Mouse (Mus musculus) forebrain, embryonic 10.5 days (tissue): ENCODE data around the gene Cox4i2. TPM values are rescaled to one million over a fixed set of nuclear protein-coding genes. Genes with fewer than 3 reads are reported as not detected.

ENCODE experiments used
- DNase-seq: peaks from one replicate; pipeline ENCODE4 v3.0.0-alpha.2; 2017; ENCODE audit warnings: low spot score; ENCODE audit errors: extremely low spot score
- H3K27ac ChIP-seq: fragments of 300-500 bp; sonication (generic); 2 replicates; pipeline ENCODE4 v1.5.1; 2016; ENCODE audit warnings: mild to moderate bottlenecking
- H3K27me3 ChIP-seq: fragments of 300-500 bp; sonication (generic); 2 replicates; pipeline ENCODE4 v1.6.1; 2016; ENCODE audit warnings: mild to moderate bottlenecking; ENCODE audit not compliant: poor library complexity, severe bottlenecking
- H3K36me3 ChIP-seq: fragments of 300-500 bp; sonication (generic); replicated peaks from 2 replicates; pipeline ENCODE4 v1.6.1; 2016; ENCODE audit warnings: mild to moderate bottlenecking, moderate library complexity
- H3K4me1 ChIP-seq: fragments of 300-500 bp; sonication (generic); 2 replicates; pipeline ENCODE4 v1.6.1; 2016
- H3K4me3 ChIP-seq: fragments of 300-500 bp; sonication (generic); 2 replicates; pipeline ENCODE4 v1.5.1; 2016; ENCODE audit warnings: mild to moderate bottlenecking, moderate library complexity
- H3K9me3 ChIP-seq: fragments of 300-500 bp; sonication (generic); 2 replicates; pipeline ENCODE4 v1.6.1; 2016; ENCODE audit warnings: mild to moderate bottlenecking, moderate library complexity
- WGBS: fragments of 180-500 bp; shearing (Covaris S2); methylation state at CpG from one replicate; pipeline ENCODE4 v1.1.7; 2016; 5-methylcytosine and 5-hydroxymethylcytosine counted together
- polyA plus RNA-seq: library from polyadenylated mRNA; unstranded; fragments of >200 nt; fragmentation: Nextera tagmentation; extraction: Ambion mirVana; gene quantifications from 2 replicates; pipeline ENCODE4 v1.2.1, GENCODE M21; 2016

Cox4i2 gene
- polyA plus RNA-seq, 1 experiment from 2014 or later, result 3.0 TPM

GRCm38 (mm10) chr2:152797589-152797988 lies 43.6 kb downstream of the Cox4i2 start:
- Histone ChIP-seq H3K27ac (no peak overlapping the region), H3K36me3 (peaks cover 7% of the 10 kb centered on the region; the same call in 1 of the 2 replicates), H3K4me1 (peaks cover 5% of the 10 kb centered on the region; the same call in 1 of the 2 replicates), H3K27me3 (no peaks in the 10 kb centered on the region), H3K9me3 (no peaks in the 10 kb centered on the region), H3K4me3 (no peak overlapping the region)
- 94% methylated on average over 1 of the region's 1 CpGs for WGBS
- DNase-seq, result no peak

- Histone ChIP-seq H3K27me3 (no peaks in the 10 kb centered on the region), H3K4me1 (peaks cover 22% of the 10 kb centered on the region), H3K36me3 (peaks cover 9% of the 10 kb centered on the region), H3K4me3 (no peak overlapping the region), H3K9me3 (no peaks in the 10 kb centered on the region), H3K27ac (no peak overlapping the region)
- DNase-seq, result no peak
- 77% methylated on average over 7 of the region's 7 CpGs for WGBS
These were observed 46.2 kb downstream of the Cox4i2 start for GRCm38 (mm10) chr2:152799954-152800761.

DNA sequence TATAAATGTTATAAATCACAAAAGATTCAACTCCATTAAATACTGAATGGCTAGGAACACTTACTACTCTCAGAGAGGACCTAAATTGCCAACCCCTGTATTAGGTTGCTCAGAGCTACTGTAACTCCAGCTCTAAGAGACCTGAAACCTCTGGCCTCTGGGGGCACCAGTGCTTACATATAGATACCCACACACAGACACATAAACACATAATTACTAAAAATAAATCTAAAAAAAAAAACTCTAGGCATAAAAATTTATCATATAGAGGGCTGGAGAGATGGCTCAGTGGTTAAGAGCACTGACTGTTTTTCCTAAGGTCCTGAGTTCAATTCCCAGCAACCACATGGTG lies 46.8 kb downstream of the Cox4i2 start:
- H3K4me1 ChIP-seq, result peaks cover 28% of the 10 kb centered on the region
- H3K27me3 ChIP-seq, result no peaks in the 10 kb centered on the region
- no peaks in the 10 kb centered on the region for H3K9me3 ChIP-seq
- DNase-seq, result no peak
- peaks cover 9% of the 10 kb centered on the region for H3K36me3 ChIP-seq
- H3K27ac ChIP-seq, result no peak overlapping the region
- no peak overlapping the region for H3K4me3 ChIP-seq

DNA sequence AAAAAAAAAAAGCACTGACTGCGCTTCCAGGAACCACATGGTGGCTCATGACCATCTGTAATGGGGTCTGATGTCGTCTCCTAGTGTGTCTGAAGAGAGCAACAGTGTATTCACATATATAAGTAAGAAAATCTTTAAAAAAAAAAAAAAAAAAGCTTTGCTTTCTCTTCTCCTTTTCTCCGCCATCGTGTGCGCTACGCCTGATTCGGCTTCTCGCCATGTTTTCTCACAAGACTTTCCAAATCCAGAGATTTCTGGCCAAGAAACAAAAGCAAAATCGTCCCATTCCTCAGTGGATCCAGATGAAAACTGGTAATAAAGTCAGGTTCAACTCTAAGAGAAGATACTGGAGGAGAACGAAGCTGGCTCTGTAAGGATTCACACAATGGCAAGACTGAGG lies 48.3 kb downstream of the Cox4i2 start:
- WGBS, result 94% methylated on average over 10 of the region's 10 CpGs
- no peaks in the 10 kb centered on the region for H3K27me3 ChIP-seq
- no peak overlapping the region for H3K27ac ChIP-seq
- no peaks in the 10 kb centered on the region for H3K9me3 ChIP-seq
- no peak overlapping the region for H3K4me3 ChIP-seq
- H3K4me1 ChIP-seq, result peaks cover 35% of the 10 kb centered on the region
- no peak for DNase-seq
- peaks cover 17% of the 10 kb centered on the region for H3K36me3 ChIP-seq

GRCm38 (mm10) chr2:152803081-152803480 lies 49.1 kb downstream of the Cox4i2 start:
- no peak overlapping the region for H3K27ac ChIP-seq
- WGBS, result 89% methylated on average over 5 of the region's 5 CpGs

DNA sequence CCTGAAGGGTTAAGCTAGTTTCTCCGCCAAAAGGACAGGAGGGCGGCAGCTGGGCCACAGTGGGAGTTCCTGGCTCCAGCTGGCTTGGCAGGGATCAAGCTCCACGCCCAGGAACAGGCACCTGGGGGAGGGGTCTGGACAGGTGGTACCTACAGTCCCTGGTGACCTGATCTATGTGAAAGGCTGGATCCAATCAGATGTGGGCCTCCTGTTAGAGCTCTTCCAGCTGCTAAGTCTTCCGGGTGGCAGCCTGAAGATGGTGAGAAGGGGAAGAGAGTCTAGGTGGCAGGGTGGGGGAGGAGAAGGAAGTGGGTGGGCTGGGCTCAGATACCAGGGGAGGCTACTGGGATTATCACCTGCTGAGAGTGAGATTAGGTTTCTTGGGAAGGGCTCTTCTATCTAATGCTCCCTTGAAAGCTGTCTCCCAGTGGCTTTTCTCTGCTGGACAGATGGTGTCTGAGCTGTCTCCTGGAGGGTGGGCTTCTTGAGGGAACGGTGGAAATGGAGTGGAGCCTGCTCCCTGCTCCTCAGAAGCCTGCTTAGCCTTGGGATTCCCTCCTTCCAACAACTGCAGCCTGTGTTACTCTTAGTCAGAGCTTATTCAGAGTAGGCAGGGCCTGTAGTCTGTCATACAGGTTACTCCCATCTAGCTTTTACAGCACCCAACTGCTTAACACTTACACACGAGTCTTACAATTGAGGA lies 50.6 kb downstream of the Cox4i2 start:
- peaks cover 13% of the 10 kb centered on the region for H3K36me3 ChIP-seq
- H3K27ac ChIP-seq, result peak overlapping the region; percentile 66
- H3K4me1 ChIP-seq, result peaks cover 35% of the 10 kb centered on the region
- no peak overlapping the region for H3K4me3 ChIP-seq
- DNase-seq, result no peak
- H3K27me3 ChIP-seq, result no peaks in the 10 kb centered on the region
- no peaks in the 10 kb centered on the region for H3K9me3 ChIP-seq
- WGBS, result 9% methylated on average over 6 of the region's 6 CpGs

More at GRCm38 (mm10) chr2:152803081-152803480, 49.1 kb downstream of the Cox4i2 start:
- Histone ChIP-seq H3K27me3 (no peaks in the 10 kb centered on the region), H3K36me3 (peaks cover 13% of the 10 kb centered on the region), H3K4me3 (no peak overlapping the region), H3K9me3 (no peaks in the 10 kb centered on the region), H3K4me1 (peaks cover 35% of the 10 kb centered on the region)
- no peak for DNase-seq

- peaks cover 13% of the 10 kb centered on the region for H3K36me3 ChIP-seq
- H3K9me3 ChIP-seq, result no peaks in the 10 kb centered on the region
- WGBS, result 42% methylated on average over 5 of the region's 5 CpGs
- no peak overlapping the region for H3K4me3 ChIP-seq
- H3K27me3 ChIP-seq, result no peaks in the 10 kb centered on the region
- H3K4me1 ChIP-seq, result peaks cover 35% of the 10 kb centered on the region
- H3K27ac ChIP-seq, result peak overlapping the region; percentile 66
- DNase-seq, result no peak
These were observed 51.1 kb downstream of the Cox4i2 start for GRCm38 (mm10) chr2:152805111-152805490.

- H3K27ac ChIP-seq, result no peak overlapping the region
- 91% methylated on average over 2 of the region's 2 CpGs for WGBS
These were observed 52.1 kb downstream of the Cox4i2 start for GRCm38 (mm10) chr2:152806037-152806436.

DNA sequence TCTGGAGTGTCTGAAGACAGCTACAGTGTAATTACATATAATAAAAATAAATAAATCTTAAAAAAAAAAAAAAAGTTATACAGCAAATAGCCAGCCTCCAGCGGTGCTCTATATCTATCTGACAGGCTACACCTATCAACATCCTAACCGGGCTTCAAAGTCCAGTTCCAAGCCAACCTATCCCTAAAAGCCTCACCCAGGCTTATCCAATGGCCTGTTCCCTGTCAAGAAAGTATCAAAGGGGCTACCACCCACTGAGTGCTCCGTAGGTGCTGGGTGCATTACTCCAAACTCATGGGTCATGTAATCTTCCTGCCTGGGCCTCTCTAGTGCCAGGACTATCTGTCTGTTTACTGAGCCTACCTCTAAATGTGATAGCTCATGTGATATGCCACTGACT lies 54.2 kb downstream of the Cox4i2 start:
- Histone ChIP-seq H3K27ac (no peak overlapping the region), H3K9me3 (no peaks in the 10 kb centered on the region), H3K4me1 (peaks cover 48% of the 10 kb centered on the region), H3K27me3 (no peaks in the 10 kb centered on the region), H3K4me3 (no peak overlapping the region), H3K36me3 (peaks cover 16% of the 10 kb centered on the region)
- 89% methylated on average over 3 of the region's 3 CpGs for WGBS
- DNase-seq, result no peak

More at GRCm38 (mm10) chr2:152806037-152806436, 52.1 kb downstream of the Cox4i2 start:
- Histone ChIP-seq H3K4me1 (peaks cover 39% of the 10 kb centered on the region), H3K4me3 (no peak overlapping the region), H3K9me3 (no peaks in the 10 kb centered on the region), H3K27me3 (no peaks in the 10 kb centered on the region), H3K36me3 (peaks cover 13% of the 10 kb centered on the region)
- no peak for DNase-seq

GRCm38 (mm10) chr2:152810158-152810941 lies 56.4 kb downstream of the Cox4i2 start:
- no peak for DNase-seq
- no peak overlapping the region for H3K27ac ChIP-seq
- no peaks in the 10 kb centered on the region for H3K27me3 ChIP-seq
- no peak overlapping the region for H3K4me3 ChIP-seq
- H3K4me1 ChIP-seq, result peaks cover 27% of the 10 kb centered on the region
- peaks cover 16% of the 10 kb centered on the region for H3K36me3 ChIP-seq
- WGBS, result 83% methylated on average over 5 of the region's 5 CpGs
- no peaks in the 10 kb centered on the region for H3K9me3 ChIP-seq

DNA sequence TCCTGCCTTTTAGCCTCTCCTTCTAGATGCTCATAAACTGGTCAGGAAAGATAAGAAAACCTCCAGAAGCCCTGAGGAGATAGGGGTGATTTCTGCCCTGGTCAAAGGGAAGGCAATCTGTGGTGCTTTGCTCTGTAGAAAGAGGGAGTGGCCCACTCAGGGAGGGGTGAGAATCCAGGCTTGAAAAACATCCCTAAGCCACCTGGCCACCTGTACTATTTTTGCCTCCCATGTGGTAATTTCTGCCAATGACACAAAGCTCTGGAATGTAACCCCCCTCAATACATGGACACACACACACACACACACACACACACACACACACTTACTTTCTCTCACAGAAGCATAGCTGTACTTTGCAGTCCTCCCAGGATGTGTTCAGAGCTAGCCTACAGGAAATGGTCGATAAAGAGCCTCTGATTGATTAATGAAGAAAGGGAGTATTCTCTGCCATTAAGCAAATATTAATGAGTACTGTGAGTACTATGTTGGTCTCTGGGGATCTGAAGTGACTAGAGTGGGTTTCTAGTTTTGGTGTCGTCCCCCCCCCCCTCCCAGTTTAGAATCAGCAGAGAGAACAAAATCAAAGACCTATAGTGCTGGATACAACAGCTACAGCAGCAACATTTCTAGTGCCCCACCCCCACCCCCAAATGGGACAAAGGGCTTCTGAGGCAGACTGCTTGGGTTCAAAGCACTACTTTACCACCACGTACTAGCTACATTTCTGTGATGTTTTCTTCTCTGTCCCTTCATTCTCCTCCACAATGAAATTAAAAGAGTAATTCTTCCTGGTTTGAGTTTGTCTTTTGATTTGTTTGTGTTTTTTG lies 57.6 kb downstream of the Cox4i2 start:
- Histone ChIP-seq H3K4me1 (peaks cover 21% of the 10 kb centered on the region), H3K27me3 (no peaks in the 10 kb centered on the region), H3K27ac (no peak overlapping the region), H3K36me3 (peaks cover 16% of the 10 kb centered on the region), H3K9me3 (no peaks in the 10 kb centered on the region), H3K4me3 (no peak overlapping the region)
- WGBS, result 51% methylated on average over 3 of the region's 3 CpGs
- no peak for DNase-seq

GRCm38 (mm10) chr2:152813232-152813631 lies 59.3 kb downstream of the Cox4i2 start:
- Histone ChIP-seq H3K27ac (no peak overlapping the region), H3K9me3 (no peaks in the 10 kb centered on the region), H3K4me1 (peaks cover 37% of the 10 kb centered on the region), H3K4me3 (no peak overlapping the region), H3K36me3 (peaks cover 24% of the 10 kb centered on the region), H3K27me3 (no peaks in the 10 kb centered on the region)
- WGBS, result 100% methylated on average over 1 of the region's 1 CpGs
- DNase-seq, result no peak
